Mouse (Mus musculus) regulatory T cell (primary cell): ENCODE data around the gene Smarcal1.

ENCODE experiments used
- in situ Hi-C: fragments of 300-600 bp; cut with MboI, MseI; formaldehyde crosslinking; loops from one replicate; pipeline ENCODE4 v1.15.1; 2025; ENCODE audit warnings: high pct_unique_total_duplicates

Gene Smarcal1

DNA sequence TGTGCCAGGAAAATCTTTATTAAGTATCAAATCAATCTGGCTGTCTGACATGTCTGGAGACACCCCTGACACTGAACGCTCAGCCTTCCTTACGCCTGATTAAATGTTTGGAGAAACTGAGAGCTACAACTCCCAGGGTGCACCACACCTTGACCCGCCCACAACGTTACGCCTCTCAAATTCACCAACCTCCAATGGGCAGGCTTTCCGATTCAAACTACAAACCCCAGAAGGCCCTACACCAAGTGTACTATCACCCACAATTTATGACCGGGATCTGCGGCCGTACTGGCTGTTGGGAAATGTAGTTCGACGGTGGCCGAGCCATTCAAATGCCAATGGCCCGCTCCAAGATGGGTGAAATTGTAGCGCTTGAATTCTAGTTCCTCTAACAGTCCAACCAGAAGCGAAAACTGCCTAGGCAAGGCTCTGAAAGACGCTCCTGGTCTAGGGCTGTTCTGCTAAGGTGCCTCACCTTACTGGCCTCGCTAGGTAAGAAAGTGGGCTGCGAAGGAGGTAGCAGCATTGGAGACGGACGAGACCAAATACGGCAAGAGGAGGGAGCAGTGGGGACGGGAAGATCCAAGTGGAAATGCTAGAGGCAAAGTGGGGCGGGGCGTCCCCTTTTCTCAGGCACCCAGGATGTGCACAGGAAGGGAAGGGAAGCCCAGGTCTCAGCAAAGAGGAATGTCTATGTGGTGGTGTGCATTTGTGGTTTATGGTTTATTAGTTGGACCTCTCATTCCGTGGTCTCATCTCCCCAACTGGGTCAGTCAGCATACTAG, at the start of gene Smarcal1:
Gene Smarcal1, plus strand, starts transcription at position 305 of the 785 bp plus-strand sequence.
- in situ Hi-C loops: loop anchor here (5.0 to 25.0 kb wide), 4 partner anchors 124 to 1752 kb away; partner anchors contain the start of genes Bard1, Pecr and Tmem169

- in situ Hi-C loops: no loop called here
Measured at GRCm38 (mm10) chr1:72533439-72533838, 49.6 kb upstream of the Smarcal1 start.

- in situ Hi-C loops: no loop called here
Measured at GRCm38 (mm10) chr1:72535725-72536571, 47.1 kb upstream of the Smarcal1 start.

GRCm38 (mm10) chr1:72536611-72537351, 46.3 kb upstream of the Smarcal1 start, which contains the start of gene March4:
Gene March4, minus strand, starts transcription at chr1:72536930.
- in situ Hi-C loops: no loop called here

GRCm38 (mm10) chr1:72538266-72538665, 44.8 kb upstream of the Smarcal1 start:
- in situ Hi-C loops: no loop called here

GRCm38 (mm10) chr1:72550317-72550716, 32.7 kb upstream of the Smarcal1 start:
- in situ Hi-C loops: no loop called here

GRCm38 (mm10) chr1:72556471-72556870, 26.6 kb upstream of the Smarcal1 start:
- in situ Hi-C loops: no loop called here

GRCm38 (mm10) chr1:72558625-72559024, 24.4 kb upstream of the Smarcal1 start:
- in situ Hi-C loops: no loop called here

DNA sequence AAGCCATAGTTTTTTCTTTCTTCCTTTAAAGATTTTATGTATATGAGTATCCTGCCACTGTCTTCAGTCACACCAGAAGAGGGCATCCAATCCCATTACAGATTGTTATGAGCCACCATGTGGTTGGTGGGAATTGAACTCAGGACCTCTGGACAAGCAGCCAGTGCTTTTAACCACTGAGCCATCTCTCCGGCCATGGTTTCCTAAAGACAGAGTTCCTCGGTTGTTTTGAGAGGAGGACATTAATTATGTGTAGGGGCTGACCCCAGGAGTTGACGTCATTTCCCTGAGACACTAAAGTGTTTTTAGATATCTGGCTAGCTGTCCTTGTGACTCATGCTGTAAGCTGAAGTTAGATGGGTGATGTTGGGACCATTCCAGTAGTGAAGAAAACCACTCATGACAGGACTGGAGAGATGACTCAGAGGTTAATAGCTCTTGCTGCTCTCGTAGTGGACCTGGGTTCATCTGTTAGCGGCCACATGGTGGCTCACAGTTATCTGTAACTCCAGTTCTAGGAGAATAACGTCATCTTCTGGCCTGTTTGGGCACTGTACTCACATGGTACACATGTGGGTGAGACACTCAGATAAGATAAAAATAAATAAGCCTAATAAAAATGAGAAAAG, 18.6 kb upstream of the Smarcal1 start:
- in situ Hi-C loops: no loop called here

DNA sequence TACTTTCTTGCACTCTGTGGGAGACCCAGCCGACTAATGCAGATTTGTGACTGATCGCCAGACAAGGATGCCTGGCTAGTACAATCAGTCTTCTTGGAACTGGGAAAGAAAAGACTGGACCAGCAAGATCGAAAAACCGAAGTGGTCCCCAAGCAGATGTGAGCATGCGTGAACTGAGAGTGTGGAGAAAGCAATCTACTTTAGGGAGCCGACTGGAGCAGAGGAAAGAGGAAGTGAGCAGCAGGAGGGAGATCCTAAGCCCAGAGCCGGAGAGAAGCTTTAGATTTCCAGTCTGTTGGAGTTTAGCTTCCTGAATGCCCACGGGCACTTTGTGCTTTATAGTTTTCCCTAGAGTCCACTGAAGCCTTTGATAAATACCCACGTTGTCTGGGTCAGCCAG, 16.0 kb upstream of the Smarcal1 start:
- in situ Hi-C loops: no loop called here

DNA sequence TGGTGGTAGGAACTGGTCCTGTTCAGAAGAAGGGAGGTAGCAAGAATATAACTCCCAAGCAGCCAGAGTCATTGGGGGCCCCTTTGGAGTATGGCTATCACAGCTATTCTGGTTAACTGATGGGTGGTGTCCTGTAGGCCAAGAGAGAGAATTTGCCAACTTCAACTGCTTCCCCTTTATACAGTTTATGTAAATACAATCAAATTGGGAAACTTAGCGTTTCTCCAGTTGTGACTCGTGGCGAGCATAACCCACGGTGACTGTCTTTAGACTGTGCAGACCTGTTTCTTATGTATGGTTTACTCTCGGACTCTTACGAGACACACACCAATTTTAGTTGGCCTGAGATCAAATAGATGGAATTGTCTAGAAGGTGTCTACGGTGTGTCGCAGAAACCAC, 14.3 kb upstream of the Smarcal1 start:
- in situ Hi-C loops: no loop called here

DNA sequence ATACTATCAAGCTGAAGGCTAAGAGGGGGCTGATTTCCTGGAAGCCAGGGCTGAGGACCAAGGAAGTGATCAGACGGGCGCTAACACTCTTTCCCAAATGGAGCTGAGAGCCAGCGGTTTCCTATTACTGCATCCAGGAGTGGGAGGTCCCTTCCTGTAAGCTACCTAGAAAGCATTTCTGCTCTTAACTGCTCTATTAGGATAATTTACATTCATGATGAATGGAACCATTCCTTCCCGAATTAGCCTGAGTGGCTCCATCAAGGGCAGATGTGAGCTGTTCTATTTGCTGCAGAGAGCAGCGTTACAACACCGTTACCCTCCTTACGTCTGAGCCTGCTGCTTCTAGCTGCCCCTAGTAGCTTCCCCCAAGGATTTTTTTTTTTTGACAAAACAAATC, 9.0 kb upstream of the Smarcal1 start:
- in situ Hi-C loops: no loop called here

DNA sequence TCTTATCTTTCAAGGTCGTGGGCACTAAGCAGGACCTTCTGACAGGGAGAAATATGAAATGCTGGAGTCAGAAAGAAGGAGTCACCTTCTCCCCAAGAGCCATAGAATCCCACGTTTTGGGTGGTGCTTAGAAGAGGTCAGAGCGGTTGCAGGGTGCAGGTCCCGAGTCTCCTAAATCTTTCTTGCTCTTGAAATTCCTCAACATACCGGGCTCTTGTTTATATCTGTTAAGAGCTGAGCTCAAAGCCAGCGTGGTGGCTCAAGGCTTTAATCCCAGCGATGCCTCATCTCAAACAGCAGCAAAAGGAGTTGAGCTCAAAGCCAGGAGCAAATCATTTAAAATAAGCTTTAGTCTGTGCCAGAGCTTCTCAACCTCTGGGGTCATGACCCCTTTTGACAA, 8.4 kb upstream of the Smarcal1 start:
- in situ Hi-C loops: loop anchor here (25.0 kb wide), 1 partner anchor 1462 kb away; the partner anchor contains the start of gene Bard1

GRCm38 (mm10) chr1:72575121-72575520, 7.9 kb upstream of the Smarcal1 start:
- in situ Hi-C loops: loop anchor here (25.0 kb wide), 1 partner anchor 1463 kb away; the partner anchor contains the start of gene Bard1

GRCm38 (mm10) chr1:72577481-72577922, 5.5 kb upstream of the Smarcal1 start:
- in situ Hi-C loops: loop anchor here (25.0 kb wide), 1 partner anchor 1465 kb away; the partner anchor contains the start of gene Bard1

DNA sequence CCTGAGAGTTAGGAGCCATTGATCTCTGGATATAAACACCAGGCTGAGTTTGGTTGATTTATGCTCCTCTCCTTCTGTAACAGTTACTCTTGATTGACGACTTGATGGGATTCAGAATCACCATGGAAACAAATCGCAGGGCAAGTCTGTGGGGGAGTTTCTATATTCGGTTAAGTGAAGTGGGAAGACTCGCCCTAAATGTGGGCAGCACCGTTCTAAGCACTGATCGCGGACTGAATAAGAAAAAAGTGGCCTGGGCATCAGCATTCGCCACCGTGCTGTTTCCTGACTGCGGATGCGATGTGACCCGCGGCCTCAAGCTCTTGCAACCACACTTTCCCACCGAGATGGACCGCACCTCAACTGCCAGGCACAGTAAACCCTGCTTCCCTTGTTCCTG, 4.7 kb upstream of the Smarcal1 start:
- in situ Hi-C loops: loop anchor here (25.0 kb wide), 1 partner anchor 1466 kb away; the partner anchor contains the start of gene Bard1

DNA sequence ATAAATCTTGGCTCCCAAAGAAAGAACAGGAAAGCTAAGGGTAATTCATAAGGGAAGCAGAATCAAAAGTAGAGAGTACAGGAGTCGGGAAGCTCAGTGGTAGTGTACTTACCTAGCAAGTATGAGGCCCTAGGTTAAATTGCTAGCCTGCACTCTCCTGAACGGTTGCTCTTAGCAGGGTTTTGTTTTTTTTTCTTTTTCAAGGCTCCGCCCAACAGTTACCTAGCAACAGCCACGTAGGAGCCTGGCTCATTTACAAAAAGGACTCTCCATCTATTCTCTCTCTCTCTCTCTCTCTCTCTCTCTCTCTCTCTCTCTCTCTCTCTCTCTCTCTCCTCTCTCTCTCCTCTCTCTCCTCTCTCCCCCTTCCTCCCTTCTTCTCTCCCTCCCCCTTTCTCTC, 4.2 kb upstream of the Smarcal1 start:
- in situ Hi-C loops: loop anchor here (25.0 kb wide), 1 partner anchor 1467 kb away; the partner anchor contains the start of gene Bard1

DNA sequence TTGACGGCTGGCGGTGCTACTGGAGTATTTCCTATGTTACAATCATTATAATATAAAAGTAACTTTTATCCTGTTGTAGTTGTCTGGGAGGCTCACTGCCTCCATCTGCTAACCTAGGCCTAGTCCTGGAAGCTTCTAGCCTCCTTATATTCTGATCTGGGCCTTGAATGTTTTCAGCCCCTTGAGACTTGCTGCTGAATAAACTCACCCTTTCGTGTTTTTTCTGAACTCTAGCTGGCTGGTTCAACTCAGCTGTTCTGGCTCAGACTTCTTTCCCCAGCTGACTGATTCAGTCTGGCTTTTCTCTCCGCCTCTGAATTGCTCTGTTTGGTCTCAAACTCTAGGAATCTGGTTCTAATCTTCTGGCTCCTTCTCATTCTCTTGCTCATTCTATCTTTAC, 855 bp downstream of the Smarcal1 start:
- in situ Hi-C loops: loop anchor here (5.0 to 25.0 kb wide), 4 partner anchors 123 to 1751 kb away; partner anchors contain the start of genes Bard1, Pecr and Tmem169

- in situ Hi-C loops: loop anchor here (10.0 to 25.0 kb wide), 3 partner anchors 301 to 1749 kb away; partner anchors contain the start of genes Bard1, Pecr and Tmem169
Measured at GRCm38 (mm10) chr1:72585971-72586875, 3.2 kb downstream of the Smarcal1 start.
